Mouse (Mus musculus): Measurements from ENCODE around the gene Mgl2. TPM values are rescaled to one million over a fixed set of nuclear protein-coding genes. Genes with fewer than 3 reads are reported as not detected.
A peak's percentile ranks its signal among the peaks of the same experiment; 100 is the strongest.

The Mgl2 gene
- 0.14 TPM in 1 of 2 replicates, not detected in the other for polyA plus RNA-seq (2016; fragmentation: Nextera tagmentation; extraction: Ambion mirVana)

GRCm38 (mm10) chr11:70129926-70130379 is at the start of gene Mgl2:
Gene Mgl2 (plus strand): TSS chr11:70130329.
- Histone ChIP-seq H3K4me1 (no peaks in the 10 kb centered on the region), H3K36me3 (replicated peaks) (no peaks in the 10 kb centered on the region), H3K27ac (replicated peaks) (no peak within 1 kb of the TSS), H3K27me3 (replicated peaks; ENCODE audit: low read depth, poor library complexity, severe bottlenecking) (no peaks in the 10 kb centered on the region), H3K4me3 (no peak within 1 kb of the TSS), H3K9me3 (no peaks in the 10 kb centered on the region)
- DNase-seq (ENCODE audit: low spot score), result no peak
- 84% methylated on average over 9 of the region's 9 CpGs for WGBS

DNA sequence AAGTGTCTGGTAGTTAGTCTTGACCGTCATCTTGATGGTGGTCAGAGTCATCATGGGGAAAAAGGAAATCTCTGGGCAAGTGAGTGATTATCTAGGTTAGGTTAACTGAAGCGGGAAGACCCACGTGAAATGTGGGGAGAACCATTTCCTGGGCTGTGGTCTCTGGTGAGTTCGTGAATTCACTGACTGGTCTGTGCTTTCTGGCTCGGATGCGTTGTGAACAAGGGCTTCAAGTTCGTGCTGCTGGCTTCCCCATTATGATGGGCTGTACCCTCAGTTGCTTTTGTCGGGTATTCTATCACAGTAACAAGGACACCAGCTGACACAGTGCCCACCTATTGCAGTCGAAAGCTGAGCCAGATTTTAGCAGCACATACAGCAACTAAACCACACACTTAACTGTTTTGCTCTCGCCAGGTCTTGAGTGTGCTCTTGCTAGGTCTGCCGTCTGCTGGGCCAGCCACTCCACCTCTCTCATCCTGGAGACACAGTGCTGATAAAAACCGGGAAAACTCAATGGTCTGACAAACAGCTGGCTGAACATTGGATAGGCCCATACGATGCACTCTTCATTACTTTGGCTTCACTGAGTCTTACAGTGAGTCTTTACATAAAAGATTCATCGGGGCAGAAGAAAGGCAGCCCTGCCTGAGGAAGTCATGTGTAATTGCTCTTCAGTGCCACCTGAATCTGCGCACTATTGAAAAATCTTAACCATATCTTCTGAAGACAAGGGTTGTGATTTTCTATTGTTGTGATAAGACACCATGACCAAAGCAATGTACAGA is 49.1 kb upstream of the Mgl2 start:
- Histone ChIP-seq H3K4me1 (no peaks in the 10 kb centered on the region), H3K27ac (replicated peaks) (no peak overlapping the region), H3K9me3 (no peaks in the 10 kb centered on the region), H3K36me3 (replicated peaks) (no peaks in the 10 kb centered on the region), H3K4me3 (no peak overlapping the region), H3K27me3 (replicated peaks; ENCODE audit: low read depth, poor library complexity, severe bottlenecking) (no peaks in the 10 kb centered on the region)
- WGBS, result 90% methylated on average over 15 of the region's 15 CpGs
- DNase-seq (ENCODE audit: low spot score), result no peak

DNA sequence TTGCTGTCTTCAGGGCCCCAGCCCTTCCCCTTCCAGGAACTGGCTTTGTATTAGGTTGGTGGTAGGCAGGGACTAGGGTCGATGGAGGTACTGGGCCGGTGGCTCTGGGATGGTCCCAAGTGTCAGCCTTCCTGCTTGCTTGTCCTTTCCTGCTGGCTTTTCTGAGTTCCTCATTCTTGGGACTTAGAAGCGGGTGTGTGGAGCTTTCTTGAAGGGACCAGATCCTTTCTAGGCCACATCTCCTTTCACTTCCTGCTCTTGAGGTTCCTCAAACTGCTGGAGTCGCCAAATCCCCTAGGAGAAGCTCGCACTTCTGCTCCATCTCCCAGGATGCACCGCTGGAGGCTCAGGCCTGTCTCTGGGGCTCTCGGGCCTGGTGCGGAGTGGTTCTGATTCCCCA is 45.6 kb upstream of the Mgl2 start:
- 84% methylated on average over 8 of the region's 8 CpGs for WGBS
- no peaks in the 10 kb centered on the region for H3K36me3 ChIP-seq (replicated peaks)
- H3K27ac ChIP-seq (replicated peaks), result no peak overlapping the region
- H3K27me3 ChIP-seq (replicated peaks; ENCODE audit: low read depth, poor library complexity, severe bottlenecking), result no peaks in the 10 kb centered on the region
- no peak for DNase-seq (ENCODE audit: low spot score)
- H3K4me1 ChIP-seq, result no peaks in the 10 kb centered on the region
- no peaks in the 10 kb centered on the region for H3K9me3 ChIP-seq
- no peak overlapping the region for H3K4me3 ChIP-seq

DNA sequence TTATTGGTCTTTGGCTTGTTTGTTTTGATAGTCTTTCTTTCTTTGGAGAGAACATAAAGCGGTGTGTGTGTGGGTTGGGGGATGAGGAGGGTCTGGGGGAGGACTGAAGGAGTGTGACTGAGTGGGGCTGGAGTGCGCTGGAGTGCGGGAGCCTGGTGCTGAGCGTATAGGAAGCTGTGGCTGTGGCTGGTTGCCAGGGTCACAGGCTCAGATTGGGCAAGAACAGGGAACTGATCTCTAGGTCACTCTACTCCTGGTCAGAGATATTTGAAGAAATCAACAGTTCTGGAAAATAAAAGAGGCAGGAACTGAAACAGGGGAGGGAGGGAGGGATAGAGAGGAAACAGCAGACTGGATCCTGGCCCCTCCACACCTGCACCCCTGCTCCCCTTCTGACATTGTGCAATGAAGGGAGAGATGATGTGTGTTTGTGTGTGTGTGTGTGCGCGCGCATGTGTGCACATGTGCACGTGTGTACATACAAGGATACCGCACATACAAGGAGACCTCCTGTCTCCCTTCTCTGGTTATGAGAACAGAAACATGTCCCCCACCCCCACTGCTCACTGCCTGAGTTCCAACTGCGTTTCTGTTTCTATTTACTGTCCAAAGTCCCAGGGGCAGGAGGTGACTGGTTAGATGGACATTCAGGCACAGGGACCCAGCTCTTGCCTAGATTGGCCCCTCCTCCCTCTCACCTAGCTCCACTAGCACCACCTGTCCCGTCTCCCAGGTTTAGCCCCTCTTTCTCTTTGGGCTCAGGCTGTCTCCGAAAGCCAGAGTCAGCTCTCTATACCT is 37.9 kb upstream of the Mgl2 start, which contains the start of gene Asgr2:
Asgr2 (plus strand) TSS at position 659 of the 798 bp plus-strand sequence.
- H3K27me3 ChIP-seq (replicated peaks; ENCODE audit: low read depth, poor library complexity, severe bottlenecking), result no peaks in the 10 kb centered on the region
- no peaks in the 10 kb centered on the region for H3K4me1 ChIP-seq
- no peak for DNase-seq (ENCODE audit: low spot score)
- no peak within 1 kb of the TSS for H3K27ac ChIP-seq (replicated peaks)
- 83% methylated on average over 12 of the region's 12 CpGs for WGBS
- H3K9me3 ChIP-seq, result no peaks in the 10 kb centered on the region
- no peaks in the 10 kb centered on the region for H3K36me3 ChIP-seq (replicated peaks)
- H3K4me3 ChIP-seq, result no peak within 1 kb of the TSS

GRCm38 (mm10) chr11:70097396-70097795 is 32.7 kb upstream of the Mgl2 start:
- H3K4me3 ChIP-seq, result no peak overlapping the region
- H3K27ac ChIP-seq (replicated peaks), result no peak overlapping the region
- 82% methylated on average over 11 of the region's 11 CpGs for WGBS
- no peaks in the 10 kb centered on the region for H3K27me3 ChIP-seq (replicated peaks; ENCODE audit: low read depth, poor library complexity, severe bottlenecking)
- peaks cover 4% of the 10 kb centered on the region; the same call in 1 of the 2 replicates for H3K4me1 ChIP-seq
- no peaks in the 10 kb centered on the region for H3K36me3 ChIP-seq (replicated peaks)
- H3K9me3 ChIP-seq, result no peaks in the 10 kb centered on the region
- no peak for DNase-seq (ENCODE audit: low spot score)

DNA sequence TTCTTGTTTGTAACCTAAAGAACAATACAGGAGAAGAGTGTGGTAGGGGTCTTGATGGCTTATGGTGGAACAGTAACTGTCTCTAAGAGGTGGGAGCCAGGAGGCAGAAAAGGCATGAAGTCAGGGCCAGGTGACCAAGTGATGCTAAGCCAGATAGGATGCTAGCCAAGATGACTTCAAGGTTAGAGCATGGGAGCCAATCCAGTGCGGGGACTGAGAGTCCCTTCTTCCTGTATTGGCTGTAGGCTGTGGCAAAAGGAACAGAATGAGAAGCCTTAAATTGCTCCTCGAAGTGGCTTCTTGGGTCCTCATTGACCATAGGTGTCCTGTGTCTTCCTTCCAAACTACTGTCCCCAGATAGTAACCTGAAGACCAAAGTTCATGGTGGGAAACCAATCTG is 31.0 kb upstream of the Mgl2 start:
- H3K27ac ChIP-seq (replicated peaks), result no peak overlapping the region
- DNase-seq (ENCODE audit: low spot score), result no peak
- H3K36me3 ChIP-seq (replicated peaks), result no peaks in the 10 kb centered on the region
- WGBS, result 86% methylated on average over 2 of the region's 2 CpGs
- no peaks in the 10 kb centered on the region for H3K9me3 ChIP-seq
- peaks cover 4% of the 10 kb centered on the region; the same call in 1 of the 2 replicates for H3K4me1 ChIP-seq
- no peak overlapping the region for H3K4me3 ChIP-seq
- no peaks in the 10 kb centered on the region for H3K27me3 ChIP-seq (replicated peaks; ENCODE audit: low read depth, poor library complexity, severe bottlenecking)

DNA sequence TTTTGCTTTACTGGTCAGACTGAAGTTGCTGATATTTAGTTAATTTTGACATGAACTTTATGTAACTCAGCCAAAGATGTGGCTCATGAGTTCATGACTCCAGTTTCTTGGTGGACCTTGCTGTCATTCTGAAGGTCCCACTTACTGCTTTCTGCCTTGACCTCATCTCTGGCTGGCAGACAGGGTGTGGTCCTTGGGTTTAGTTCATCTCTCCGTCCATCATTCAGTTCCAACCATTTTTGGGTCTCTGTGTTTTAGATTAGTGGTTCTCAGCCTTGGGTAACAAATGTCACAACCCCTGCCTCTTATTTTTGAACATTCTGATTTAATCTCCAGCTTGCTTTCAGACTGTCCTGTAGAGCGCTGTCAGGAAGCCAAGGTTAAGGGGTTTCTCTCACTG is 30.3 kb upstream of the Mgl2 start:
- no peak overlapping the region for H3K27ac ChIP-seq (replicated peaks)
- peaks cover 4% of the 10 kb centered on the region; the same call in 1 of the 2 replicates for H3K4me1 ChIP-seq
- WGBS, result 79% methylated on average over 2 of the region's 2 CpGs
- no peak overlapping the region for H3K4me3 ChIP-seq
- DNase-seq (ENCODE audit: low spot score), result no peak
- no peaks in the 10 kb centered on the region for H3K36me3 ChIP-seq (replicated peaks)
- no peaks in the 10 kb centered on the region for H3K9me3 ChIP-seq
- H3K27me3 ChIP-seq (replicated peaks; ENCODE audit: low read depth, poor library complexity, severe bottlenecking), result no peaks in the 10 kb centered on the region

DNA sequence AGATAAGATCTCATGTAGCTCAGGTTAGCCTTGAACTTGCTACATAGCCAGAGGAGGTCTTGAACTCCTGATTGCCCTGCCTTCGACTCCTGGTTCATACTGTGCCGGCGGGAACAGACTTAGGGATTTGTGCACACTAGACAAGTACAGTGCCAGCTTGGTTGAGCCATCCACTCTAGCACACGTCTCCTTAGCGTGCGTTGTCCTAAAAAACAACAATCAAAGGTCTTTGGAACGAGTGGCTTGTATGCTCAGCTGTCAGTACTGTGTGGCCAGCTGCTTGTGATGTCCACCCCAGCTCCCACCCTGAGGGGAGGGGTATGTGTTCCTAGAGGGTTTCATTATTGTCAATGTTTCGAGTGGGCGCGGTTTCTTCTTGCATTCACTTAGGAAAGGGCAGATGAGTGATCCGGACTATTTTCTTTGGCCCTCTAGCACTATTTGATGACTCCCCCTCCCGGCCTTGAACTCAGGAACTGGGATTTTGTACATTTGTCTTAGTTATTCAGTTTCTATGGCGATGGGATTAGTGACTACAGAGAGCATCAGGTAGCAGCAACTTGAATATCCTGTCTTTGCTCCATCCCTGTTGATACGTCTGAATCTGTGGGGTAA is 26.3 kb upstream of the Mgl2 start:
- H3K27me3 ChIP-seq (replicated peaks; ENCODE audit: low read depth, poor library complexity, severe bottlenecking), result no peaks in the 10 kb centered on the region
- WGBS, result 83% methylated on average over 14 of the region's 14 CpGs
- no peaks in the 10 kb centered on the region for H3K36me3 ChIP-seq (replicated peaks)
- H3K4me3 ChIP-seq, result no peak overlapping the region
- no peak overlapping the region for H3K27ac ChIP-seq (replicated peaks)
- no peaks in the 10 kb centered on the region for H3K4me1 ChIP-seq
- DNase-seq (ENCODE audit: low spot score), result no peak
- no peaks in the 10 kb centered on the region for H3K9me3 ChIP-seq

GRCm38 (mm10) chr11:70107085-70107484 is 23.0 kb upstream of the Mgl2 start:
- Histone ChIP-seq H3K27ac (replicated peaks) (no peak overlapping the region), H3K36me3 (replicated peaks) (no peaks in the 10 kb centered on the region), H3K27me3 (replicated peaks; ENCODE audit: low read depth, poor library complexity, severe bottlenecking) (no peaks in the 10 kb centered on the region), H3K4me1 (no peaks in the 10 kb centered on the region), H3K4me3 (no peak overlapping the region), H3K9me3 (no peaks in the 10 kb centered on the region)
- 69% methylated on average over 8 of the region's 8 CpGs for WGBS
- DNase-seq (ENCODE audit: low spot score), result no peak

GRCm38 (mm10) chr11:70110146-70110545 is 20.0 kb upstream of the Mgl2 start:
- H3K27me3 ChIP-seq (replicated peaks; ENCODE audit: low read depth, poor library complexity, severe bottlenecking), result no peaks in the 10 kb centered on the region
- no peak overlapping the region for H3K4me3 ChIP-seq
- H3K9me3 ChIP-seq, result no peaks in the 10 kb centered on the region
- H3K4me1 ChIP-seq, result 0 out of 2 replicates have a peak, but pooled peaks cover 3% of the 10 kb centered on the region
- DNase-seq (ENCODE audit: low spot score), result peak; percentile 41
- no peaks in the 10 kb centered on the region for H3K36me3 ChIP-seq (replicated peaks)
- 64% methylated on average over 3 of the region's 3 CpGs for WGBS
- H3K27ac ChIP-seq (replicated peaks), result no peak overlapping the region

- Histone ChIP-seq H3K4me1 (0 out of 2 replicates have a peak, but pooled peaks cover 3% of the 10 kb centered on the region), H3K36me3 (replicated peaks) (no peaks in the 10 kb centered on the region), H3K4me3 (no peak overlapping the region), H3K27ac (replicated peaks) (no peak overlapping the region), H3K9me3 (no peaks in the 10 kb centered on the region; the same call in 1 of the 2 replicates), H3K27me3 (replicated peaks; ENCODE audit: low read depth, poor library complexity, severe bottlenecking) (no peaks in the 10 kb centered on the region)
- 62% methylated on average over 4 of the region's 4 CpGs for WGBS
- DNase-seq (ENCODE audit: low spot score), result no peak
Observed at GRCm38 (mm10) chr11:70114562-70114961, 15.6 kb upstream of the Mgl2 start.

GRCm38 (mm10) chr11:70115901-70116300 is 14.2 kb upstream of the Mgl2 start:
- Histone ChIP-seq H3K4me1 (0 out of 2 replicates have a peak, but pooled peaks cover 3% of the 10 kb centered on the region), H3K27ac (replicated peaks) (no peak overlapping the region), H3K36me3 (replicated peaks) (no peaks in the 10 kb centered on the region), H3K9me3 (peaks cover 7% of the 10 kb centered on the region; the same call in 1 of the 2 replicates), H3K27me3 (replicated peaks; ENCODE audit: low read depth, poor library complexity, severe bottlenecking) (no peaks in the 10 kb centered on the region), H3K4me3 (no peak overlapping the region)
- no peak for DNase-seq (ENCODE audit: low spot score)
- WGBS, result 85% methylated on average over 3 of the region's 3 CpGs

Measured in embryonic facial prominence, embryonic 10.5 days (tissue).